Mouse (Mus musculus): ENCODE results near the gene Rnf151.

Gene Rnf151

GRCm38 (mm10) chr17:24717943-24718342, at the start of gene Rnf151, which contains the start of gene Rps2:
Gene Rnf151, minus strand, starts transcription at chr17:24718063.
Gene Rps2, plus strand, starts transcription at chr17:24718116.
- DNase-seq (ENCODE audit: low spot score), result no peak

GRCm38 (mm10) chr17:24766266-24766875, 48.5 kb upstream of the Rnf151 start:
- no peak for DNase-seq (ENCODE audit: low spot score)

- no peak for DNase-seq (ENCODE audit: low spot score)
Observed at GRCm38 (mm10) chr17:24765016-24765905, 47.4 kb upstream of the Rnf151 start.

- no peak for DNase-seq (ENCODE audit: low spot score)
Observed at GRCm38 (mm10) chr17:24761121-24761520, 43.3 kb upstream of the Rnf151 start.

- no peak for DNase-seq (ENCODE audit: low spot score)
Observed at GRCm38 (mm10) chr17:24757394-24757793, 39.5 kb upstream of the Rnf151 start.

GRCm38 (mm10) chr17:24752415-24753394, 34.8 kb upstream of the Rnf151 start, which contains the start of gene Hs3st6:
Gene Hs3st6, plus strand, starts transcription at chr17:24752988.
- no peak for DNase-seq (ENCODE audit: low spot score)

GRCm38 (mm10) chr17:24751528-24751927, 33.7 kb upstream of the Rnf151 start:
- no peak for DNase-seq (ENCODE audit: low spot score)

GRCm38 (mm10) chr17:24746986-24747385, 29.1 kb upstream of the Rnf151 start:
- DNase-seq (ENCODE audit: low spot score), result no peak

- DNase-seq (ENCODE audit: low spot score), result peak; percentile 78
Observed at GRCm38 (mm10) chr17:24745526-24746497, 27.9 kb upstream of the Rnf151 start.

GRCm38 (mm10) chr17:24744381-24744780, 26.5 kb upstream of the Rnf151 start:
- no peak for DNase-seq (ENCODE audit: low spot score)

- no peak for DNase-seq (ENCODE audit: low spot score)
Observed at GRCm38 (mm10) chr17:24743896-24744295, 26.0 kb upstream of the Rnf151 start.

- DNase-seq (ENCODE audit: low spot score), result no peak
Observed at GRCm38 (mm10) chr17:24742307-24742706, 24.4 kb upstream of the Rnf151 start.

- DNase-seq (ENCODE audit: low spot score), result no peak
Observed at GRCm38 (mm10) chr17:24739926-24740325, 22.1 kb upstream of the Rnf151 start.

- no peak for DNase-seq (ENCODE audit: low spot score)
Observed at GRCm38 (mm10) chr17:24738238-24738637, 20.4 kb upstream of the Rnf151 start.

GRCm38 (mm10) chr17:24737135-24737810, 19.4 kb upstream of the Rnf151 start:
- no peak for DNase-seq (ENCODE audit: low spot score)

- DNase-seq (ENCODE audit: low spot score), result peak; percentile 91
Observed at GRCm38 (mm10) chr17:24736330-24737051, 18.6 kb upstream of the Rnf151 start, which contains the start of gene Msrb1. Gene Msrb1, plus strand, starts transcription at chr17:24736642.

GRCm38 (mm10) chr17:24735446-24735845, 17.6 kb upstream of the Rnf151 start:
- DNase-seq (ENCODE audit: low spot score), result no peak

- no peak for DNase-seq (ENCODE audit: low spot score)
Observed at GRCm38 (mm10) chr17:24734513-24734912, 16.6 kb upstream of the Rnf151 start.

- DNase-seq (ENCODE audit: low spot score), result no peak
Observed at GRCm38 (mm10) chr17:24733434-24734050, 15.7 kb upstream of the Rnf151 start.

All from layer of hippocampus, adult 9-10 months (tissue).